Mouse (Mus musculus): ENCODE measurements around the gene Uaca.

Uaca gene

DNA sequence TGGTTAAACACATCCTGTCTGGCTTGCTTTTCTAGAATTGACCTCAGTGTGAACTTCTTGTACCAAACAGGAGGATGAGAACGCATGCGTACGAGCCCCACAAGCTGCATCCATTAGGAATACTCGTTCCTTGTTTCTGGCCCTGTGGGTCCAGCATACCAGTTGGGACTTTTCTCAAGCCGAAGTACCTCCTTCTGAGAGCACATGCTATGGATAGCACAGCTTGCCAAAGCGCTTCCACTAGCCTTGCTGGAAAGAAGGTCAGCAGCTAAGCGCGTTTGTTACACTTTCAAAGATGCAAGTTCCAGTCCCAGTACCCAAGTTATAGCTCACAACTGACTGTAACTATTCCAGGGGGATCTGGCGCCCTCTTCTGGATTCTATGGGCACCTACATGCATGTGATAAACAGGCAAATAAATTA, 93.1 kb downstream of the Uaca start:
- DNase-seq = no peak

DNA sequence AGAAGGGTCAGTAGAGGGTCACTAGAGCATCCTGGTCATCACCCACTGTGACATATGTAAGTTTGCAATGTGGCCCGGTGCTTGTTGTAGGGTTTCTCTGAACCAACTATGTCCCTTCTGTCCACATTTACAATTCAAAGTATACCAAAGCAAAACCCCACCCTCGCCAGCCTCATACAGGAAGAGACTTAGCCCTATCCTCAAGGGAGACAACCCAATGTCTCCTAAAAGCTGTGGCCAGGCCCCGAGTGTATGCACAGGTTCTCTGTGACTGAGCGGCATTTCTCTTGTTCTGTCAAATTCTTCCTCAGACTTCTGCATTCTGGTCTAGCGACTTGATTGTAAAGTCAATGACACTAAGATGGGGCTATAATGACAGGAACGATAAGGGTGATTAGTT, 99.2 kb downstream of the Uaca start:
- DNase-seq = no peak

DNA sequence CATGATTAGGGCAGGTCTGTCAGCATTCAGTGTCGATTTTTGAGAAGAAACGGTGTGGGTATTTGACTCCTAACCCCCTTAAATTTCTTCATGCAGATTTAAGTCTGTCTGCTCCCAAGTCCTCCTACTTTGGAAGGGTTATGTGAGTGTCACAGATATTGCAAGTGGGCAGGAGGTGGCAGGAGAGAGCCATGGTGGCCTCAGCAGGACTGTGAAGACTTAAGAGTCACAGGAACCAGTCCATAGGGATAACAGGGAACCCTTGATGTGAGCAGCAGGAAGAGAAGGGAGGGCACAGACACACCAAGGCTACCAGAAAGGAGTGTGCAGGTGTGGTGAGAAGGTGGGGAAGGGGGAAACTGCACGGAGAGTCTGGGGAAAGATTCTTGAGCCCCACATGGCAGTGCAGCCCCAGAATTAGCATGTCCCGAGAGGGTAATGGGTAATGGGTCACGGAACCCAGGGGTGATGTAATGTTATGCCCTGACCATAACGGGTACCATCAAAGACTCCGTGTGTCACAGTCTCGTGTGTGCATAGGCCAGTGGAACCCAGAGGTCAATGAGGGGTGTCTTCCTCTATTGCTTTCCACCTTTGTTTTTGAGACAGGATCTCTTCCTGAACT, 101.3 kb downstream of the Uaca start:
- peak; percentile 64 for DNase-seq

DNA sequence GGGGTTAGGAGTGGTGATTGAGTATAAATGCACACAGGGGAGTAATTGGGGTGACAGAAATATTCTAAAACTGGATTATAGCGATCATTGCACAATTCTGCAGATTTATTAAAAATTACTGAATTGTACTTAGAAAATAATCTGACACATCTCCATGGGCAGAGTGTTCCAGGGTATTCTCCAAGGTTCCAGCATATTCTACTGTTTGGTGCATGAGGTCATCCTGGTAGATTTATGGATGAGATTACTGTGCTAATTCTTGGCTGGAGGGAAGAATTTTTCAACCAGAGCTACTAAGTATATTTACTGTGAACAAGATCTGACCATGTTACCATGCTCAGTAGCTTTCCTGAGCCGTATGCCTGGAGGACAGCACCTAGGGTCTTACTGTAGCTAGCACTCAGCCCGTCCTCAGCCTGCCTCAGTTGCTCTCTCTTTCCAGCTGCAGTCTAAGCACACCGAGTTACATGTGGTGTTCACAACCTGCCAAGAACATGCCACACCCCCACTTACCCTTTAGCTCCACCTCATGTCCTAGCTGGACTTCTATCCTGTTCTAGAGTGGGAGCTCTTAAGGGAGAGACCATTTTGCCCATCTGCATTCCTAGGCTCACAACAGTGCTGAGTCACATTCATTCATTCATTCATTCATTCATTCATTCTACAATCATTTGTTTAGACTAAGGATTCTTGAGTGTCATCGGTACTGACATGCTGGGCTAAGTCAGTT, 104.1 kb downstream of the Uaca start:
- DNase-seq = no peak

DNA sequence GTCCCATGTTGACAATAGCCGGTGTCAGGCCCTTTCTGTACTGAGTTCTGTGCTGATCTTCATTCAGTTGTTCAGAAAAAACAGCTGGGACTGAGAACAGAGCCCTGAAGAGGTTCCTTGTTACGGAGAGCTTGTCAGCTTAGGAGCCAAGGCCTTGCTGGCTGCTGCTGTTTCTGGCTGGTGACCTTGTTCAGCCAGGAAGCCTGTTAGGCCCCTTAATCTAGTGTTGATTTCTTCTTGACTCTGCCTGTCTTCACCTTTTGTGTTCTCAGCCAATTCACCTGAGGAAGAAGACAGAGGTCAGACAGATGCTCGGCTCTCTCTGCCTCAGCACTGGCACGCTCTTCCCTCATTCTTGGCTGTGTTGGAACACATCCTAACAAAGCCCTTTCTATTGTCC, 104.9 kb downstream of the Uaca start:
- DNase-seq = no peak

GRCm38 (mm10) chr9:60899797-60900459, 105.6 kb downstream of the Uaca start:
- DNase-seq = no peak

DNA sequence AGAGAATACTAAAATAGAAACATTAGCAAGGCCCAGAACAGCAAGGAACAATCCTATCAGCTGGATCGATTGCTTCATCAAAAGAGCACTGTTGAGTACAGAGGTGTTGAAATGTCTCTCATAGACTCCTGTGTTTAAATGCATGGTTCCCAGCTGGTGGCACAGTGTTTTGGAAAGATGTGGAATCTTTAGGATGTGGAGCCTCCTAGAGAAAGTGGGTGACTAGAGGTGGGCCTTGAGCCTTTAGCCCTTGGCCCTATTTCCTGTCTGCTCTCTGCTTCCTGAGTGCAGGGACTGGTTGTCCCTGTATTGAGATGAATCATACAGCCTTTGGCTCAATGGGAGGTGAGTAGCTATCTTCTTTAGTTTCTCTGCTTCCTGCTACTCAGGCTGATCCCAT, 117.9 kb downstream of the Uaca start:
- DNase-seq = no peak

DNA sequence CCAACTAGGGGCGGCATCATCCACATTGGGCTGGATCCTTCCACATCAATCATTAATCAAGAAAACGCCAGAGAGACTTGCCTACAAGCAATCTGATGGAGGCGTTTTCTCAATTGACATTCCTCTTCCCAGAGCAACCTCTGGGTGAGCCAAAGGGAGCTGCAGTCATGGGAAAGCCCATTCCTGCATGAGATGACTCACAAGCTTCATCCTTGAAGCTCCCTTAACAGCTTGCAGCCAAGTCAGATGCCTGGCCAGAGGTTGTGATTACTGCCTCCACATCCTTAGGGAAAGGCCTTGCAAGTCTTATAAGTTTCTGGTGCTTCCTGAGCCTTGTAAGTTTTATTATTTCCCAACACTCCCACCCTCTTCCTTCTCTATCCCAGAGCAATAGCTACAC, 119.3 kb downstream of the Uaca start:
- DNase-seq = no peak

- no peak for DNase-seq
Observed at GRCm38 (mm10) chr9:60919936-60920672, 125.8 kb downstream of the Uaca start.

DNA sequence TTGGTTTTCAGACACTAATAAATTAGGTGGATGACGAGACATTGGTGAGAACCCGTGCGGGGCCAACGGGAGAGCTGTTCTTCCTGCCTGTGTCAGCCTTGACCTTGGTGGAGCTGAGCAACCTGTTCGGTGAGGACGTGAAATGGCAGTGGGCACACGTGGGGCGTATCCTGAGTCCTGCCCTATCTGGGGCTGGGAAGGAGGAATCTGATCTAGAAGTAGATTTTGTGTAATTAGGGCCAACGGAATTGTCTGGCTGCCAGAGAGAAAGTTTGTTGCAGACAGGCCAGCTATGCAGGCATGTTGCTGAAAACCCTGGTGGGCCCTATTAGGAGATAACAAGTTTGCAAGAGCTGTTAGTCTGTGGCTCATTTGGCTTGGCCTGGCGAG, 126.3 kb downstream of the Uaca start:
- no peak for DNase-seq

DNA sequence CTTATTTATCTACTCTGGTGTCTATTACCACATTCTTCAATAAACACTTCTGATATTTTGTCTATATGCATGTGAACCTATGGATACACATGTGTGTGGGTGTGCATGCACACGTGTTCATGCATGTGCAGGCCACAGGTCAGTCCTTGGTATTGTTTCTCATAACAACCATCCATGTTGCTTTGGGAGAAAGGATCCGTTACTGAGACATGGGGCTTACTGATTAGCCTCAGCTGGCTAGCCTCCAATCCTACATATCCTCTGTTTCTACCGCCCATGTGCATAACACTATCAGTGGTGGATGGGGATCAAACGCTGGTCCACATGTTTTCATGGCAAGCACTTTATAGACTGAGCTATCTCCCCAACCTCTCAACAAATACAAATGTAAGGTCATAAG, 126.9 kb downstream of the Uaca start:
- no peak for DNase-seq

GRCm38 (mm10) chr9:60921831-60922230, 127.5 kb downstream of the Uaca start:
- no peak for DNase-seq

DNA sequence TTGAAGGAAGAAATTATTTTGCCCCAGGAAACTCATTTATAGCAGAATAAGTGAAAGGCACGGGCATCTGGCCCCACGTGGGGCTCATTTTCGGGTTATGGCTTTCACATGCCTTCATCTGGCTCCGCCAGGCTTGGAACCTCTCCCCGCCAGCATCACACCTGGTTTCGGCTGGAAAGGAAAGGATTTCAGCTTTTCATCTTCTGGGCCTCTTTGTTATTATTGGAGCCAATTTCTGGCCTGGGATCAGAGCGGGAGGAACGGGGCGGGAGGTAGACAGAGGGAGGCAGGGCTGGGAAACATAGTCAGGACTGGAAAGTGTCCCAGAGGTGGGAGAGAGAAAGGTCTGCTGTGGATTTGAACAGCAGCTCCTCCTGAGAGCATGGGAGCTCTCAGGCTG, 132.0 kb downstream of the Uaca start:
- no peak for DNase-seq

DNA sequence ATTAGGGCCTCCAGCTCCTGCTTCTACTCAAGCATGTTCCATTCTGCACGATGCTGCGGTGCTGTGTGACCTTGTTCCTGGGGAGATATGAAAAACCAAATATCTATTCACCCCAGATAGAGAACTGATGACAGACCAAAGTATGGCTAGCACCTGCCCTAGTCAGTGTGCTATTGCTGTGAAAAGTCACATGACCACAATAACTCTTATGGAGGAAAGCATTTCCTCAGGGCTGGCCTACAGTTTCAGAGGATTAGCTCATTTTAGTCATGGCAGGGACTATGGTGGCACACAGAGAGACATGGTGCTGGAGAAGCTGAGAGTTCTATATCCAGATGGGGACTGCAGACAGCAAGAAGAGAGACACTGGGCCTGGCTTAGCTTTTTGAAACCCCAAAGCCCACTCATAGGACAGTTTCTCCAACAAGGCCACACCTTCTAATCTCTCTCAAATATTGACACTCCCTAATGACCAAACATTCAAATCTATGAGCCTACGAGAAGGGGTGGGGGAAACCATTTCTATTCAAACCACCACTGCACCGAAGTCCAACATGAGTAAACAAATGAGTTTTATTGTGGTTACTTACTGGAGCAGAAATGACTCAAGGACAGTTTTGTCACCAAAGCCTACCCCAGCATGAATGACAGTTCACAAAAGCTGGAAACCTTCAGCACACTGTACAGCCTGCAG, 135.1 kb downstream of the Uaca start:
- DNase-seq = no peak
